Mouse (Mus musculus): ENCODE results near the gene Kif9. TPM values are rescaled to one million over a fixed set of nuclear protein-coding genes. Genes with fewer than 3 reads are reported as not detected.

The Kif9 gene
- 3.7 and 5.3 TPM in 2 replicates for polyA plus RNA-seq (2016; fragmentation: Nextera tagmentation; extraction: Ambion mirVana)

GRCm38 (mm10) chr9:110476124-110477091, at the start of gene Kif9, which contains the start of gene Klhl18:
TSS of gene Kif9 (plus strand) at chr9:110476958.
TSS of gene Klhl18 (minus strand) at chr9:110476694.
- H3K36me3 ChIP-seq: peaks cover 6% of the 10 kb centered on the region; the same call in 1 of the 2 replicates
- peak within 1 kb of the TSS; percentile 78 for H3K4me2 ChIP-seq (replicated peaks)
- H3K9ac ChIP-seq: peak within 1 kb of the TSS; percentile 82
- H3K9me3 ChIP-seq (replicated peaks): no peaks in the 10 kb centered on the region
- peak; percentile 100 for ATAC-seq (ENCODE audit: low FRiP score)
- H3K27ac ChIP-seq: peak within 1 kb of the TSS; percentile 89
- peaks cover 14% of the 10 kb centered on the region for H3K4me1 ChIP-seq
- under 1% methylated on average over 53 of the region's 53 CpGs for WGBS
- H3K4me3 ChIP-seq: peak within 1 kb of the TSS; percentile 79
- peaks cover 16% of the 10 kb centered on the region for H3K27me3 ChIP-seq

DNA sequence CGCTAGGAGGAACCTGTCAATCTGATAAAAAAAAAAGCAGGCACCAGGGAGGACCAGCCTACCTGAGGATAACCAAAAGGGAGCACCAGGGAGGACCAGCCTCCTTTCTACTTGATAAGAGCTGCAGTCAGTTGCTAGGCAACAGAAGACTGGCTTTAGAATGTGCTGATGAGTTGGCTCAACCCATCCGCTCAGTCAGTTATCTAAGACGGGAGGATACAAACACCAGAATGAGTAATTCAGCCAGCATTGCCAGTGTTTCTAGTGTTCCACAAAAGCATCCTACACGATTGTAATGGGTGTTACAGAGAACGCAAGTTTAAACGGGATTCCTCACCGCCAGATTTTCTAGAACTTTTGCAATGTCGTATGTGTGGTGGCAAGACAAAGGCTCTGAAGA, 45.5 kb upstream of the Kif9 start:
- ATAC-seq (ENCODE audit: low FRiP score): no peak
- Histone ChIP-seq H3K4me1 (no peaks in the 10 kb centered on the region), H3K36me3 (peaks cover 64% of the 10 kb centered on the region), H3K4me3 (no peak overlapping the region), H3K4me2 (replicated peaks) (no peak overlapping the region), H3K27ac (no peak overlapping the region), H3K27me3 (no peaks in the 10 kb centered on the region), H3K9me3 (replicated peaks) (no peaks in the 10 kb centered on the region), H3K9ac (no peak overlapping the region)
- 78% methylated on average over 8 of the region's 8 CpGs for WGBS

- Histone ChIP-seq H3K9me3 (replicated peaks) (no peaks in the 10 kb centered on the region), H3K4me1 (no peaks in the 10 kb centered on the region), H3K27ac (no peak overlapping the region), H3K9ac (no peak overlapping the region), H3K4me2 (replicated peaks) (no peak overlapping the region), H3K4me3 (no peak overlapping the region), H3K27me3 (no peaks in the 10 kb centered on the region), H3K36me3 (peaks cover 52% of the 10 kb centered on the region)
- ATAC-seq (ENCODE audit: low FRiP score): no peak
- WGBS: 94% methylated on average over 2 of the region's 2 CpGs
These were observed 43.7 kb upstream of the Kif9 start for GRCm38 (mm10) chr9:110433045-110433444.

GRCm38 (mm10) chr9:110436041-110436440, 40.7 kb upstream of the Kif9 start:
- H3K4me1 ChIP-seq: no peaks in the 10 kb centered on the region
- H3K27me3 ChIP-seq: no peaks in the 10 kb centered on the region
- WGBS: 94% methylated on average over 11 of the region's 11 CpGs
- H3K36me3 ChIP-seq: peaks cover 31% of the 10 kb centered on the region
- no peak overlapping the region for H3K27ac ChIP-seq
- H3K4me2 ChIP-seq (replicated peaks): no peak overlapping the region
- H3K9ac ChIP-seq: no peak overlapping the region
- H3K9me3 ChIP-seq (replicated peaks): no peaks in the 10 kb centered on the region
- no peak overlapping the region for H3K4me3 ChIP-seq
- no peak for ATAC-seq (ENCODE audit: low FRiP score)

GRCm38 (mm10) chr9:110440049-110440448, 36.7 kb upstream of the Kif9 start:
- H3K4me3 ChIP-seq: no peak overlapping the region
- no peak for ATAC-seq (ENCODE audit: low FRiP score)

GRCm38 (mm10) chr9:110440559-110440958, 36.2 kb upstream of the Kif9 start:
- no peak overlapping the region for H3K27ac ChIP-seq
- H3K4me3 ChIP-seq: no peak overlapping the region
- H3K9me3 ChIP-seq (replicated peaks): no peaks in the 10 kb centered on the region
- H3K9ac ChIP-seq: no peak overlapping the region
- H3K27me3 ChIP-seq: no peaks in the 10 kb centered on the region
- H3K4me1 ChIP-seq: no peaks in the 10 kb centered on the region
- ATAC-seq (ENCODE audit: low FRiP score): no peak
- H3K4me2 ChIP-seq (replicated peaks): no peak overlapping the region
- 88% methylated on average over 6 of the region's 6 CpGs for WGBS
- peaks cover 34% of the 10 kb centered on the region for H3K36me3 ChIP-seq

More at GRCm38 (mm10) chr9:110440049-110440448, 36.7 kb upstream of the Kif9 start:
- H3K4me2 ChIP-seq (replicated peaks): no peak overlapping the region
- no peaks in the 10 kb centered on the region for H3K27me3 ChIP-seq
- no peaks in the 10 kb centered on the region for H3K9me3 ChIP-seq (replicated peaks)
- WGBS: 70% methylated on average over 5 of the region's 5 CpGs
- peaks cover 39% of the 10 kb centered on the region for H3K36me3 ChIP-seq
- H3K4me1 ChIP-seq: no peaks in the 10 kb centered on the region
- no peak overlapping the region for H3K27ac ChIP-seq
- no peak overlapping the region for H3K9ac ChIP-seq

GRCm38 (mm10) chr9:110448356-110448755, 28.4 kb upstream of the Kif9 start:
- Histone ChIP-seq H3K27me3 (no peaks in the 10 kb centered on the region), H3K4me2 (replicated peaks) (no peak overlapping the region), H3K36me3 (peaks cover 28% of the 10 kb centered on the region), H3K4me3 (no peak overlapping the region), H3K27ac (no peak overlapping the region), H3K9me3 (replicated peaks) (no peaks in the 10 kb centered on the region), H3K9ac (no peak overlapping the region), H3K4me1 (peaks cover 3% of the 10 kb centered on the region; the same call in 1 of the 2 replicates)
- 79% methylated on average over 15 of the region's 15 CpGs for WGBS
- ATAC-seq (ENCODE audit: low FRiP score): no peak

GRCm38 (mm10) chr9:110448857-110449617, 27.7 kb upstream of the Kif9 start:
- Histone ChIP-seq H3K27me3 (no peaks in the 10 kb centered on the region), H3K4me1 (peaks cover 3% of the 10 kb centered on the region; the same call in 1 of the 2 replicates), H3K9ac (no peak overlapping the region), H3K4me2 (replicated peaks) (no peak overlapping the region), H3K36me3 (peaks cover 23% of the 10 kb centered on the region), H3K9me3 (replicated peaks) (no peaks in the 10 kb centered on the region), H3K27ac (no peak overlapping the region), H3K4me3 (no peak overlapping the region)
- WGBS: 34% methylated on average over 11 of the region's 11 CpGs
- ATAC-seq (ENCODE audit: low FRiP score): peak; percentile 74; the same call in 1 of the 2 replicates

- H3K4me3 ChIP-seq: no peak overlapping the region
- no peak overlapping the region for H3K4me2 ChIP-seq (replicated peaks)
- no peaks in the 10 kb centered on the region for H3K9me3 ChIP-seq (replicated peaks)
- H3K27me3 ChIP-seq: no peaks in the 10 kb centered on the region
- H3K36me3 ChIP-seq: peaks cover 27% of the 10 kb centered on the region
- ATAC-seq (ENCODE audit: low FRiP score): no peak
- H3K4me1 ChIP-seq: peaks cover 3% of the 10 kb centered on the region; the same call in 1 of the 2 replicates
- no peak overlapping the region for H3K9ac ChIP-seq
- 85% methylated on average over 3 of the region's 3 CpGs for WGBS
- no peak overlapping the region for H3K27ac ChIP-seq
These were observed 24.2 kb upstream of the Kif9 start for GRCm38 (mm10) chr9:110452523-110452922.

DNA sequence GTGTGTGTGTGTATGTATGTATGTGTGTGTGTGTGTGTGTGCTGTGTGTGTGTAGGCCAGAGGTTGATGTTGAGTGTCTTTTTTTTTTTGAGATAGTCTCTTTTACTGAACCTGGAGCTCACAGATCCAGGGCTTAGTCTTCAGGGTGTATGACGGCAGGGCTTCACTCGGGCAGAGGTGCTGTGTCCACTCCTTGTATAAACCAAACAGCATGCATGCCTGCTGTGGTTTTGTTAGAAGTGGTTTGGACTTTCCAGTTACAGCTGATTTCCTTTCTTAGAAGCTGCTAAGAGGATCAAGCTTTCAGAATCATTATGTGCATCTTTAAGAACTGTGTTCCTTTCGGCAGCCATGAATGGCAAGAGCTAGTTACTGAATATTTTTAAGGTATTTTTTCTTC, 18.8 kb upstream of the Kif9 start:
- H3K9me3 ChIP-seq (replicated peaks): no peaks in the 10 kb centered on the region
- WGBS: 89% methylated on average over 3 of the region's 3 CpGs
- peaks cover 14% of the 10 kb centered on the region for H3K36me3 ChIP-seq
- no peak overlapping the region for H3K27ac ChIP-seq
- no peak overlapping the region for H3K4me2 ChIP-seq (replicated peaks)
- H3K4me3 ChIP-seq: no peak overlapping the region
- no peak overlapping the region for H3K9ac ChIP-seq
- ATAC-seq (ENCODE audit: low FRiP score): no peak
- no peaks in the 10 kb centered on the region for H3K27me3 ChIP-seq
- no peaks in the 10 kb centered on the region for H3K4me1 ChIP-seq

- 89% methylated on average over 2 of the region's 2 CpGs for WGBS
- Histone ChIP-seq H3K9ac (no peak overlapping the region), H3K4me1 (no peaks in the 10 kb centered on the region), H3K36me3 (peaks cover 14% of the 10 kb centered on the region), H3K27me3 (no peaks in the 10 kb centered on the region), H3K9me3 (replicated peaks) (no peaks in the 10 kb centered on the region), H3K27ac (no peak overlapping the region), H3K4me3 (no peak overlapping the region), H3K4me2 (replicated peaks) (no peak overlapping the region)
- no peak for ATAC-seq (ENCODE audit: low FRiP score)
These were observed 17.5 kb upstream of the Kif9 start for GRCm38 (mm10) chr9:110459145-110459727.

Data from hindbrain, embryonic 12.5 days (tissue).